Mouse (Mus musculus) ES-Bruce4 (cell line): ENCODE results near the gene Pim3. TPM values are rescaled to one million over a fixed set of nuclear protein-coding genes. Genes with fewer than 3 reads are reported as not detected.
A peak's percentile ranks its signal among the peaks of the same experiment; 100 is the strongest.

Experiments used
- H3K27ac ChIP-seq: 2 replicates; pipeline ENCODE4 v1.5.1; 2012; ENCODE audit warnings: low read length, inconsistent platforms; ENCODE audit not compliant: insufficient read depth
- H3K27me3 ChIP-seq: 2 replicates; pipeline ENCODE4 v1.6.1; 2012; ENCODE audit warnings: mild to moderate bottlenecking, low read length, inconsistent platforms; ENCODE audit not compliant: control insufficient read depth, poor library complexity, insufficient read depth, severe bottlenecking
- H3K36me3 ChIP-seq: 2 replicates; pipeline ENCODE4 v1.6.1; 2012; ENCODE audit warnings: inconsistent platforms, mild to moderate bottlenecking, low read length, moderate library complexity; ENCODE audit not compliant: control insufficient read depth, poor library complexity, insufficient read depth, severe bottlenecking
- H3K4me1 ChIP-seq: one replicate; pipeline ENCODE4 v1.8.1; 2011; ENCODE audit warnings: low read length; ENCODE audit not compliant: control insufficient read depth, insufficient read depth
- H3K4me3 ChIP-seq: 2 replicates; pipeline ENCODE4 v1.5.1; 2011; ENCODE audit warnings: low read depth, mild to moderate bottlenecking, low read length
- H3K9ac ChIP-seq: 2 replicates; pipeline ENCODE4 v1.6.1; 2012; ENCODE audit warnings: low read depth, mild to moderate bottlenecking, inconsistent platforms; ENCODE audit not compliant: poor library complexity, severe bottlenecking
- H3K9me3 ChIP-seq: replicated peaks from 2 replicates; pipeline ENCODE4 v1.6.1; 2012; ENCODE audit warnings: mild to moderate bottlenecking, low read length, inconsistent platforms; ENCODE audit not compliant: control insufficient read depth, poor library complexity, insufficient read depth, severe bottlenecking
- CTCF ChIP-seq: IDR thresholded peaks from one replicate; pipeline ENCODE4 v1.8.1; 2011; ENCODE audit warnings: low read depth, low read length
- EP300 ChIP-seq: IDR thresholded peaks from 2 replicates; pipeline ENCODE4 v1.6.1; 2011; ENCODE audit warnings: low read depth, low read length; ENCODE audit not compliant: insufficient read depth
- POLR2A ChIP-seq: IDR thresholded peaks from one replicate; pipeline ENCODE4 v1.8.1; 2011; ENCODE audit warnings: low read length; ENCODE audit not compliant: insufficient read depth
- polyA plus RNA-seq: library from polyadenylated mRNA; stranded (reverse); fragments of >200 nt; gene quantifications from 2 replicates; pipeline ENCODE4 v1.2.4, GENCODE M21; 2011; ENCODE audit warnings: low read depth; ENCODE audit not compliant: missing spikeins, insufficient read depth, insufficient read length

Gene Pim3
- polyA plus RNA-seq, 1 experiment, result 128 TPM

DNA sequence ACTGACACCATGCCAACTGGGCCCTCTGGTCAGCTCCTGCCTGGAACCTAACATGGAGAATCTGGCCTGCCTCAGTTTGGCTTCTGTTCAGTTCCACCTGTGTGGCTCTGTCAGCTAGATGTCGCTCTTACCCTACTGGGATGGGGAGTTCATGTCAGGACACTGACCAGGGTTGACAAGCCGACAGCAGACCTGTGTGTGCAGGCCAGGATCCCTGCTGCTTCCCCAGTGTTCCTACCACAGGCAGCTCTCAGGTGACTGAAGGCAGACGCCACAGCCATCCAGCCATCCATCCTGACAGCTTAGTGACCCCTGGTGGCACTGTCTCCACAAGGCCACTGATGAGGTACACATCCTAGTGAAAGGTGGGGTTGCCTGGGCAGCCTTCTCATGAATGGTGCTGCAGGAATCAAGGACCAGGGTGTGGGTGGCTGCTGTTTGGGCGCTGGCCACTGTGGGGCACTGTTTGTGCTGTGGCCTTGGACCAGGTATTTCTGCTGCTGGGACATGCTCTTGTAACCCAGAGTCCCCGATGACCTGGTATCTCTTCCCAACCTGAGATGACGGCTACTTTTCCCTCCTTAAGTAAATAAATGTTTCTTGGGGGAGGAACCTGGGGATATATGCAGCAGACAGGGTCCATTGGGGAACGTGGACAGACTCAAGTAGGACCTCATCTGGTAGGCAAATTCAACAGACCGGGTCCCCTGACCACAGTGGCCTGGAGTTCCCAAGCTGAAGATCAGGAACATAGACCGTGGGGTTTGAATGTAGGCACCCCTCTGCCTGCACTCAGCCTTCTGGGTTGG is 33.8 kb upstream of the Pim3 start:
- Histone ChIP-seq H3K27ac (no peak overlapping the region), H3K9me3 (no peaks in the 10 kb centered on the region), H3K27me3 (no peaks in the 10 kb centered on the region), H3K36me3 (peaks cover 4% of the 10 kb centered on the region; the same call in 1 of the 2 replicates), H3K9ac (no peak overlapping the region), H3K4me1 (peaks cover 2% of the 10 kb centered on the region), H3K4me3 (no peak overlapping the region)
- TF ChIP-seq CTCF (peak; percentile 79), POLR2A (no peak), EP300 (peak; percentile 38; the same call in 1 of the 2 replicates)

DNA sequence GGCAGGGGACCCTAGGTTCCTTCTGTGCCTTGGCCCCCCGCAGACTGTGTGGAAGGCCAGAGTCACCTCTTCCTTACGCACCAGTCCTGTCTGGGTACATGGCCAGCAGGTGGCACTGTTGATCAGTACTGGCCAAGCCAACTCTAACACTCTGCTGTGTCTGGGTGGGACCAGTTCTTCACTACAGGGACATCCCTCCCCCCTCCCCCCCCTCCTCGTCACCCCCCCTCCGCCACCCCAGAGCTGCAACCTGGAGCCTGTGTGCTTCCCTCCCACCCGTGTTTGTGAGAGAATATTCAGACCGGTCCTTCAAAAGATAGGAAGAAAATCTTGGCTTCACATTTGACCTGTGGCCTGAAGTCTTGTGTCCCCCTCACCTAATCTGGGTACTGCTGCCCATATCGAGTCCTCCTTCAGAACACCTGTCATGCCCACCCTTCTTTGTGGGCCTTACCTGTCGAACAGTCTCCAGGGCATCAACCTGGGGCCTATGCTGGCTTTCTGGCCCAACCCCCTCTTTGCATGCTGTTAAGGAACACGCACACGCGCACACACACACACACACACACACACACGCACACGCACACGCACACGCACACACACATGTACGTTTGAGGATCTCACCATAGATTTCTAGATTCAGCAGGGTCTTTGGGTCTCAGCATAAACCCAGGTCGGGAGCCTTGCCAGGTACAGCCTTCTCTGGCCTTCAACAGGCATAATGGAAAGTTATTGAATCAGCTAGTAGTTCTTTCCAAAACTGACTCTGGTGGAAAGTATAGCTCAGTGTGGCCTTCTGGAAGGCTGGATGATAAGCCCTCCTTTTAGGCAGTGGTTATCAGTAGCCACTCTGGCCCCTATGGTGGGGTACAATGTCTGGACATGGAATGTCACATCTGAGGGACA is 32.9 kb upstream of the Pim3 start:
- no peak for TF ChIP-seq EP300
- no peak for TF ChIP-seq POLR2A
- TF ChIP-seq CTCF, result peak; percentile 95
- Histone ChIP-seq H3K36me3 (peaks cover 4% of the 10 kb centered on the region; the same call in 1 of the 2 replicates), H3K4me1 (peaks cover 2% of the 10 kb centered on the region), H3K27ac (no peak overlapping the region), H3K27me3 (no peaks in the 10 kb centered on the region), H3K4me3 (no peak overlapping the region), H3K9ac (no peak overlapping the region), H3K9me3 (no peaks in the 10 kb centered on the region)

DNA sequence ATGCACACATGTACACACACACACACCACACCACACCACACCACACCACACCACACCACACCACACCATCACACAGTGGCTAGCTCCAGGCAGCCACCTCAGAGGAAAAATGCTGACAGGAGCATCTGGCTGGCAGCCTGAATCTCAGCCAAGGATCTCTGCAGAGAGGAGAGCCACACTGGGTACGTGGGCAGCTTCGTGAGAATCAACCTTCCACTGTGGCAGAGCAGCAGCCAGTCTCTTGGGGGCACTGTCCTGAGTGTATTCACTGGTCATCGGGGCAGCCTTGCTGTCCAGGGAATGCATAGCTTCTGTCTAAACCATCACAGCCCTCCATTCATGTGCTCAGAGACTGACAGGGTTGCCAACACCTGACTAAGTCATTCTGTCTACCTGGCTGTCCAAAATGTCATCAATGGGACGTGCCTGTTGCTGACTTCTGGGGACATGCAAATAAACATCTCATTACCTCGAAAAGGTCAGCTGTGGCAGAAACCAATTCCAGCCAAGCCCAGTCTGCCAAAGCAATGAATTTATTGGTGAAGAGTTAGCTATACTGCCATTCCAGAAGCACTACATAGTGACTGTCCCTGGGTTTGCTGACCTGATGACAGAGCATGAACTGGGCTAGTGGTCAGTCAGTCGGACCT is 32.1 kb upstream of the Pim3 start:
- H3K9ac ChIP-seq, result no peak overlapping the region
- H3K27me3 ChIP-seq, result no peaks in the 10 kb centered on the region
- TF ChIP-seq POLR2A (no peak), CTCF (no peak), EP300 (no peak)
- no peak overlapping the region for H3K4me3 ChIP-seq
- no peak overlapping the region for H3K27ac ChIP-seq
- peaks cover 2% of the 10 kb centered on the region for H3K4me1 ChIP-seq
- H3K9me3 ChIP-seq, result no peaks in the 10 kb centered on the region
- H3K36me3 ChIP-seq, result peaks cover 4% of the 10 kb centered on the region; the same call in 1 of the 2 replicates

DNA sequence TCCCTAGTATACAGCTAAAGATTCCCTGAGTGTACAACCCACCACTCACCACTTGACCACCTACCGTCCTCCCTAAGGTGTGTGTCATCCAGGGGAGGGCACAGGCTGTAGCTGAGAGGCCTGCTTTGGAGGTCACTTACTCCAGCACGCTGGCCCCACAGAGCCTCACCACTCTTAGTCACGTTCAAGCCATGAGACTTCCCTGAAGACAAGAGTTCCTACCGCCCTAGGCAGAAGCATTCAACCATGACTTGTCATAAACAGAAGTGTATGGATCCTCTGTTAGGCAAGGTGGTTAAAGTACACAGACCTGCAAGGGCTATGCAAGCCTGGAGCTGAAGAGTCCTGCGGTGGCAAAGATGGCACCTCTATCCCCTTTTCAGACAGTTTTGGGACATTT is 31.3 kb upstream of the Pim3 start:
- Histone ChIP-seq H3K36me3 (no peaks in the 10 kb centered on the region), H3K4me3 (no peak overlapping the region), H3K4me1 (peaks cover 2% of the 10 kb centered on the region), H3K27me3 (no peaks in the 10 kb centered on the region), H3K9me3 (no peaks in the 10 kb centered on the region), H3K9ac (no peak overlapping the region), H3K27ac (no peak overlapping the region)
- no peak for TF ChIP-seq EP300
- no peak for TF ChIP-seq POLR2A
- TF ChIP-seq CTCF, result no peak

DNA sequence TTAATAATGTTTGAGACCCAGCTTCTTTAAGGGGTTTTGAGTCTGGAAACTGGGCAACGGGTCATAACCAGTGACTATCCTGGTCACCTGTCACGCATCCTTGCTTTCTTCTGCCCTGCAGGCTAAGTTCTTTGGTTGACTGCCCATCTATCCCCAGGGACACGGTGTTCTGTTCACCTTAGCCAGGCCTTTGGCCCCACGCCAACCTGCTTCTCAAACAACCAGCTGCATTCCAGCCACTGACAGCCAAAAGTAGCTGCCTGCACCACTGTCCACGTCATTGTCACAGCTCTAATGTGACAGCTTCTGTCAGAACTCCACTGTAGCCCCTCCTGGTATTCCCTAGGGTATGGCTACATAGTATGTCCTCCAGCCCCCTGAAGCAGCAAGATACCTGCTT is 30.5 kb upstream of the Pim3 start:
- Histone ChIP-seq H3K4me1 (peaks cover 2% of the 10 kb centered on the region), H3K4me3 (no peak overlapping the region), H3K9me3 (no peaks in the 10 kb centered on the region), H3K36me3 (no peaks in the 10 kb centered on the region), H3K27me3 (no peaks in the 10 kb centered on the region), H3K9ac (no peak overlapping the region), H3K27ac (no peak overlapping the region)
- TF ChIP-seq CTCF (no peak), POLR2A (no peak), EP300 (no peak)
